ENCODE assay signal across 8 mouse cellular contexts in genomic region chr2:30721048-30721461, GRCm38 (mm10).
A peak's percentile ranks its signal among the peaks of the same experiment; 100 is the strongest.
DNase-seq lines count a peak whose midpoint lies in the region; ATAC-seq and TF ChIP-seq lines count a peak whose summit lies in the region.

No protein-coding gene starts in this region.

- H3K9ac ChIP-seq in heart, embryonic 13.5 days, result peak overlapping the region; percentile 86
- H3K9ac ChIP-seq in forebrain, embryonic 15.5 days (replicated peaks), result no peak overlapping the region
- no peak overlapping the region for H3K9ac ChIP-seq in liver, postnatal 0 days (replicated peaks)

- no peak for TF ChIP-seq EP300 in liver, postnatal 0 days (IDR thresholded peaks at IDR 0.05; ENCODE audit: low read depth)

- no peak for ATAC-seq in heart, embryonic 13.5 days (ENCODE audit: extremely low read depth, insufficient number of reproducible peaks, low FRiP score, low TSS enrichment)
- no peak for ATAC-seq in forebrain, embryonic 15.5 days (replicated peaks)
- no peak for ATAC-seq in liver, postnatal 0 days

- intact Hi-C loops in heart, postnatal 36 days (cut with DNase I), result loop anchor here (2.0 to 5.0 kb wide), 2 partner anchors 36 to 72 kb away; no protein-coding TSS in a partner anchor

- no peak for DNase-seq in heart, postnatal 36 days
- no peak for DNase-seq in liver, postnatal 0 days
- no peak for DNase-seq in MN1 (ENCODE audit: low spot score)
- no peak for DNase-seq in urinary bladder, postnatal 36 days (ENCODE audit: low spot score in 2 of 2)
- no peak for DNase-seq in gastrocnemius, postnatal 10 days

- TF ChIP-seq CTCF in cortical plate, adult 2 months (IDR thresholded peaks at IDR 0.05; ENCODE audit: extremely low read depth, insufficient read depth, low read length), result no peak
- no peak for TF ChIP-seq CTCF in liver, postnatal 0 days (IDR thresholded peaks at IDR 0.05; ENCODE audit: low read depth)

- H3K4me2 ChIP-seq in heart, embryonic 13.5 days, result no peak overlapping the region
- H3K4me2 ChIP-seq in forebrain, embryonic 15.5 days (replicated peaks), result no peak overlapping the region
- no peak overlapping the region for H3K4me2 ChIP-seq in liver, postnatal 0 days (ENCODE audit: low read depth, low read length)

- H3K36me3 ChIP-seq in heart, embryonic 13.5 days, result no peaks in the 10 kb centered on the region
- H3K36me3 ChIP-seq in forebrain, embryonic 15.5 days, result no peaks in the 10 kb centered on the region
- no peaks in the 10 kb centered on the region for H3K36me3 ChIP-seq in liver, postnatal 0 days (replicated peaks; ENCODE audit: insufficient read depth, low read length)

- H3K9me3 ChIP-seq in heart, embryonic 13.5 days, result no peaks in the 10 kb centered on the region
- no peaks in the 10 kb centered on the region for H3K9me3 ChIP-seq in forebrain, embryonic 15.5 days
- no peaks in the 10 kb centered on the region for H3K9me3 ChIP-seq in liver, postnatal 0 days (ENCODE audit: low read length)

- H3K4me3 ChIP-seq in heart, embryonic 13.5 days, result no peak overlapping the region
- no peak overlapping the region for H3K4me3 ChIP-seq in cortical plate, adult 2 months (ENCODE audit: insufficient read depth, low read length)
- no peak overlapping the region for H3K4me3 ChIP-seq in forebrain, embryonic 15.5 days
- H3K4me3 ChIP-seq in liver, postnatal 0 days (ENCODE audit: low read depth, low read length), result no peak overlapping the region

- TF ChIP-seq POLR2A in cortical plate, adult 2 months (IDR thresholded peaks at IDR 0.05; ENCODE audit: extremely low read depth, insufficient read depth, low read length), result no peak

- peaks cover 88% of the 10 kb centered on the region for H3K4me1 ChIP-seq in heart, embryonic 13.5 days
- H3K4me1 ChIP-seq in cortical plate, adult 2 months (ENCODE audit: control insufficient read depth, insufficient read depth, low read length), result peaks cover 27% of the 10 kb centered on the region
- H3K4me1 ChIP-seq in forebrain, embryonic 15.5 days, result peaks cover 96% of the 10 kb centered on the region
- peaks cover 33% of the 10 kb centered on the region for H3K4me1 ChIP-seq in liver, postnatal 0 days (ENCODE audit: insufficient read depth)

- 72% methylated on average over 5 of the region's 5 CpGs for WGBS in heart, embryonic 13.5 days
- 19% methylated on average over 5 of the region's 5 CpGs for WGBS in forebrain, embryonic 15.5 days
- WGBS in liver, postnatal 0 days (ENCODE audit: insufficient replicate concordance), result 51% methylated on average over 5 of the region's 5 CpGs

- no peaks in the 10 kb centered on the region for H3K27me3 ChIP-seq in heart, embryonic 13.5 days (replicated peaks)
- H3K27me3 ChIP-seq in forebrain, embryonic 15.5 days, result no peaks in the 10 kb centered on the region
- peaks cover 25% of the 10 kb centered on the region for H3K27me3 ChIP-seq in liver, postnatal 0 days (ENCODE audit: insufficient read depth, low read length)

- peak overlapping the region; percentile 100 for H3K27ac ChIP-seq in heart, embryonic 13.5 days (replicated peaks)
- H3K27ac ChIP-seq in cortical plate, adult 2 months (ENCODE audit: insufficient read depth, low read length), result peak overlapping the region; percentile 91
- peak overlapping the region; percentile 99 for H3K27ac ChIP-seq in forebrain, embryonic 15.5 days (replicated peaks)
- 0 out of 2 replicates have a peak overlapping the region, but pooled peaks have one; percentile 16 for H3K27ac ChIP-seq in liver, postnatal 0 days (ENCODE audit: low read depth)

Comparison
In these comparisons a context has a peak if more than half of its experiments do, and no peak if none do; other contexts are left out.
1. H3K27ac ChIP-seq: peak in every context shown above with its lines; median percentile 100 in heart, embryonic 13.5 days; 99 in forebrain, embryonic 15.5 days; 91 in cortical plate, adult 2 months; 16 in liver, postnatal 0 days.